Mouse (Mus musculus): ENCODE data around the gene Skida1.
A peak's percentile ranks its signal among the peaks of the same experiment; 100 is the strongest.

The Skida1 gene

GRCm38 (mm10) chr2:18055929-18056785 is 7.3 kb upstream of the Skida1 start:
- peak; percentile 81 for DNase-seq (ENCODE audit: low read depth, low spot score)

- no peak for DNase-seq (ENCODE audit: low read depth, low spot score)
Observed at GRCm38 (mm10) chr2:18055016-18055928, 6.4 kb upstream of the Skida1 start, which contains the start of gene Mllt10. Mllt10 (plus strand) TSS chr2:18055237.

DNA sequence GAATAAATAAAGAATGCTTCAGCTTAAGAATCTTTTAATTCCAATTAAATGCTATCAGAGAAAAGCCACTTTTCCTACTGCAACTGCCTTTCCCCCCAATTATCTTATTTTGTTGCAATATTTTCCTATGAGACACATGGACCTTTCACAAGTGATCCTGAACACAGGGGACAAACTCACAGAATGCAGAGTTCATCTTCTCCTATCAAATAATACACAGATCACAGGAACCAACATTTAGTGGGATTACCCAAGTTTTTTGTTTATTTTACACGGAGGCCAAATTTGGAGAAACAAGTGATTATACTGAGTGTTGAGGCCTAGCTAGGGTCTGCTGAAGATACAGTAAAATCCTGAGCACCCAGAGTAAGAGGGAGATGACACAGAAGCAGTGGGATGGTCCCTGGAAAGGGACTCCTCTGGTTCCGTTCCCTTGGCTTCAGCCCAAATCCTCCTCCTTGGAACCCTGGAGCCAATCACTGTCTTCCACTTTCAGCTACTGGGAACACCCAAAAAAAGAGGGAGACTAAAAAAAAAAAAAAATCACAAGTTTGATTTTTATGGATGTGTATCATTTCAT is 5.2 kb upstream of the Skida1 start:
- peak; percentile 52 for DNase-seq (ENCODE audit: low read depth, low spot score)

GRCm38 (mm10) chr2:18053243-18053950 is 4.5 kb upstream of the Skida1 start:
- no peak for DNase-seq (ENCODE audit: low read depth, low spot score)

- DNase-seq (ENCODE audit: low read depth, low spot score), result no peak
Observed at GRCm38 (mm10) chr2:18052581-18052980, 3.7 kb upstream of the Skida1 start.

DNA sequence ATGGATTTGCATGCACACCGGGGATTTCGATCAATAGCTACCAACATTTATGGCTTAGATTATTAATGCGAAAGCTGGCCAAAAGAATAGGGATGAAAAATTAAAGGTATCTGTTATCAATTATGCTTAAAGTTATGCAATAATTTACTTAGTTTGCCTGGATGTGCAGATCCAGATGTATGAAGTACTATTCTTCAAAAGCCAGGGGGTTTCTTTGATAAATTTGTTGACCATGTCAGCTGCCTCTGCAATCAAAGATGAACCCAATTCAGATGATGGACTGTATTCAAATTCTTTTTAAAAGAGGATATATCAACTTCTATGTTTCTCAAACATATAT is 3.0 kb upstream of the Skida1 start:
- no peak for DNase-seq (ENCODE audit: low read depth, low spot score)

DNA sequence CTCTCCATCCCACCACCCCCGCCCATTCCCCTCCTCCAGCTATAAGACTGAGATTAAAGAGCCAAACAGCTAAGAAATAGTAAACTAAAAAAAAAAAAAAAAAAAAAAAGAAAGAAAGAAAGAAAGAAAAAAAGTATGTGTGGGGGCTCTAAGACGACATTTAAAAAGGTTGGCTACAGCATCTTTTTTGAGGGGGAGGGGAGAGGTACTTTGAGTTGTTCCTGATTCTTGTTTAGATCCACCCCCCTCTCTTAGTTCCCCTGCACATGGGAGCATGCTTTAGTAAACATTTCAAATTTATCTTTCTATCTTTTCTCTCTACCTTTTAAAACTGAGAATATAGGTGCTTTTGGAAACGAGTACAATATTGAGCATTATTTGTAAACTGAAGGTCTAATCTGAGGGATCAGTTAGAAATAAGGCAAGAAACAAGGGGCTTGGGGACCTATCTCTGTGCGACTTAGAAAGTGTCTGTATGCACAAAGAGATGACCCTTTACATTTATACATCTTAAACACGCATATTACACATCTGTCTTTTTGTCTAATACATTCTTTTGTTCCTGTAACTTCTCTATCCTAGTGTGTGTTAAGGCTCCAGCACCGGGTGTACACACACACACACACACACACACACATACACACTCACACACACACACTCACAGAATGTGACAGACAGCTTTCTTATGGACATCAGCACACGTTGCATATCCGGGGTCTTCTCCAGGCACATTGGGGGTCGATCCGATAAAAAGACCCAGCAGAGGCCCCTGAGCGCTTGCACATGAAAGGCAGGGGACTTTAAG is 2.4 kb upstream of the Skida1 start:
- no peak for DNase-seq (ENCODE audit: low read depth, low spot score)

GRCm38 (mm10) chr2:18050541-18050985 is 1.7 kb upstream of the Skida1 start:
- no peak for DNase-seq (ENCODE audit: low read depth, low spot score)

DNA sequence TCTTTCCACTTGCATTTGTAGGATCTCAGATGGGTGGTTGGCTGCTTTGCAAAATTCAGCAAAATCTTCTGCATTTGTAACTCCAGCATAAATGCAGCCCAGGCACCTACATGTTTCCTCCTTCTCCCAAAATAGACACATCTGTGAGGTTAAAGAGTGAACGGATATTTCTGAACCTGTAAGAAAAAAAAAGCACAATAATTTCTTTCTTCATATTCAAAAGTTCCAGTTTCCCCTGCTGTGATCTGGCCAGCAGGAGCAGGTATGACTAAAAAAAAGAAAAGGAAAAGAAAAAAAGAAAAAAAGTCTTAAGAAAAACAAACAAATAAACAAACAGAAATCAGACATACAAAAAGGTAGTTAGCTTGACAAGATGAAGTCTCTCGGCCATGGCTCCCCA is 1.2 kb upstream of the Skida1 start:
- no peak for DNase-seq (ENCODE audit: low read depth, low spot score)

DNA sequence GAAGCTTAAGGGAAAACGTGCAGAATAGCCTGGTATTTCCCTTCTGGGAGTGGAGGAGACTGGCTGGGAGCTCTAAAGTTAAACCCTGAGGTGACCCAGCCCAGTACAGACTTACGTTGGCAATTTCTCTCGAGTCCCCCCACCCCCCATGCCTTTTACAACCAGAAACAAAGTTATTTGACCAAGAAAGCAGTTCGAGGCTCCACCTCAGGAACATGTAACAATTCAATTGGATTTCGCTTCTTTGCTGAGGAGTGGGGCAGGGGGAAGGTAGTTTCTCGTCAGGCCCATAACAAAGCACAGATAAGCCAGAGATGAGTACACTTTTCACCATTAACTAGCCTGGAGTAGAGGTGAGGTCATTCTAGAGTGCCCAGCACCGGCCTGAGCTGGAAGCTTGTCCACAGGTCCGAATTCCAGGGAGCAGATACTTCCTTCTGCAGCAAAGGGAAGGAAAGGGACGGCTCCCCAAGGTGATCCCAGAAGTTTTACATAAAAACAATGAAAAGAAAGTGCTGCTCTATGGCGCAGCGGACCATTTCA is 499 bp upstream of the Skida1 start:
- DNase-seq (ENCODE audit: low read depth, low spot score), result no peak

DNA sequence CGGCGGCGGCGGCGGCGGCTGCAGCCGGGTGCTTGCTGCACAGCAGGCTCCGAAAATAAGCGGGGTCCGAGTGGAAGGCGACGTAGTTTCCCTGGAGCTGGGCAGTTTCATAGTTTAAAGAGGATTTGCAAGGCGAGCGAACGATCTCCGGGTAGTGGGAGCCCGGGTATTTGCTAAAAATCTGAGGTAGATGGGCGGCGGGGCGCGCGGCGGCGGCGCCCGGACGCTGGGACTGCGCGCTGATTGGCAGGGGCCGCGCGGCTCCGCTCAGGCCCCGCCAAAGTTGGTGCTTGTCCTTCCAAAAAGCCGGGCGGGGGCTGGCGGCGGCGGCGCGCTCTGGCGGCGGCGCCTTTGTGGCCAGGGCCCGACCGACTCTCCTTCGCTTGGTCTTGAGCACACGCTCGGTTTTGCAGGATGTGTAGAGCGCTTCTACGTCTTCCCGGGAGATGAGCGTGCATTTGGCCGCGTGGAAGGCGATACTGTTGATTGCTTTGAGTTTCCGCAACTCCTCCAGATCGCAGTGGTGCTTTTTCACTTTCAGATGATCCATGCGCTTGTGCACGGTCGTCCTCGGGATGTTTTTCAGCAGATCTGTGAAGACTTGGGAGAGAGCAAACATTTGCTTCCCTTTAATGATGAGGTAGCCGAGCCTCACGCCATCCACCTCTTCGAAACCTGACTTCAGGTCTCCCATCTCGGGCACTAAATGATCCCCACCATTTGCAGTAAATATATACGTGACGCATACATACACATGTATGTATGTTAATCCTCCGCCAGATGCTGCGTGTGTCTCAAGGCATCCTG is 1.0 kb downstream of the Skida1 start:
- DNase-seq (ENCODE audit: low read depth, low spot score), result peak; percentile 65

- peak; percentile 63 for DNase-seq (ENCODE audit: low read depth, low spot score)
Observed at GRCm38 (mm10) chr2:18046758-18047645, 1.8 kb downstream of the Skida1 start.

DNA sequence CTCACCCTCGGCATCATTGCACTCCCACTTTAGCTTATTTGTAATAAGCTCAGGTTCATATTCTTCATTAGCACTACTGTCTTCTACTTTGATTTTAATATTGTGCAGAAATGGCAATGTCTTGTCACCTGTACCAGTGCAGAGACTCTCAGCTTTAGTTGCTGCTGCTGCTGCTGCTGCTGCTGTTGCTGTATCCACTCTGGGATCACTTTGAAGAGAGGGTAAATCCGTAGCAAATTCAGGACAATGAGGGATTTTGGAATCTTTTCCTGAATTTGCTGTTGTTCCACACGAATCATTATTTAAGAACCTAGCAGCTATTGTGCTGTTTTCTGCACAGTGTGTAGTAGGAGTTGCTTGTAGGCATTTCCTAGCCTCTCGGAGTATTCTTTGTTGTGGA is 2.7 kb downstream of the Skida1 start:
- DNase-seq (ENCODE audit: low read depth, low spot score), result no peak

DNA sequence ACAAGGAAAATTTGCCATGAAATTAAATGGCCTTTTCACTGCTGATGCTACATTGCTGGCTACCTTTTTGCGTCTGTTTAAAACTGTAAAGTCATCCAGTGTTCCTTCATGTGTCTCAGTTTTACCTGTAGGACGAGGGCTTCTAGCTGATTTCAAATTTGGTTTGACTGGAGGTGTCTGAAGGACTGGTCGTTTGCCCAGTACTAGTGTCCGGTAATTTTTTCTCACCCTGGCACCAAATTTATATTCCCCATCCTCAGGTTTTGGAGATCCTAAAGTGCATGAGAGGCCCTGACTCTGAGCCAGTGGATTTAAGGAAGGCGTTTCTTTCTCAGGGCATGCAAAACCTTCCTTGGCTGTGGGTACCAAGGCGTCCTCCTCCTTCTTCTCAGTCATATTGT is 3.1 kb downstream of the Skida1 start:
- DNase-seq (ENCODE audit: low read depth, low spot score), result no peak

GRCm38 (mm10) chr2:18045143-18045780 is 3.6 kb downstream of the Skida1 start:
- DNase-seq (ENCODE audit: low read depth, low spot score), result no peak

DNA sequence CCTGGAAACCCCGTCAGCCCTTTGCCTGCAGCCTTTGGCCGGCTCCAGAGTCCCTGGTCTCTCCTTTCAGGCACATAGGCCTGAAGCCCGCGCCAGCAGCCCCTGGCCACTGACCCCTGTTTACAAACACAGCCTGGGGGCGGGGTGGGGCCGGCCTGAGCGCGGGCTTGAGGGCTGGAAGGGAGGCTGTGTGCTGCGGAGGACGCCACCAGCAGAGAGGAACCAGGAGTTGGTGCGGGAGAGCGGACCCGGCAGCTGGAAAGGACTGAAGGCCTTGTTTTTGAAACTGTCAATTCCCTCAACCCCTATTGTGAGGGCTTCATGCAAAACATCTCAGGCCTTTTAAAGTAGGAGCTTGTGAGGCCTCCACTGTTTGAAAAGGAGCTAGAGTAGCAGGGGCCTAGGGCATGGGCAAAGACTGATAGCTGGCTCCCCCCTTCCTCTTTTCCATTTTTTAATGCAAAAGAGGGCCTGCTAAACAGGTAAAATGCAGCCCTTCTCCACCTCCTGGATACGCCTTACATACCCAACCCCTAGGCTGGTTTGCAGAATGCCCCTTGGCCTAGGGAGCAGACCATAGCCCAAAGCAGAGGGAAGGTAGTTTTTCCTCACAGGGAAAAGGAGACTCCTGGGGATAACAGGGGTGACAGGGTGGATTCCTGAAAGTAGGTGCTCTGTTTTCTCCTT is 7.5 kb downstream of the Skida1 start:
- DNase-seq (ENCODE audit: low read depth, low spot score), result no peak

GRCm38 (mm10) chr2:18040347-18041160 is 8.3 kb downstream of the Skida1 start:
- DNase-seq (ENCODE audit: low read depth, low spot score), result no peak

Data from 3T3-L1 (cell line).